Mouse (Mus musculus) left cerebral cortex, postnatal 10 days (tissue): Measurements from ENCODE around the gene Sgk1. TPM values are rescaled to one million over a fixed set of nuclear protein-coding genes. Genes with fewer than 3 reads are reported as not detected.
A peak's percentile ranks its signal among the peaks of the same experiment; 100 is the strongest.

Experiments
- DNase-seq, 2 experiments: peaks; one replicate each; pipeline ENCODE4 v3.0.0; 2021 to 2022; ENCODE audit warnings: low spot score in 2 of 2, mixed read lengths in 1 of 2; ENCODE audit errors: extremely low spot score in 1 of 2
- intact Hi-C: fragments of 180-260 bp; cut with DNase I; formaldehyde crosslinking; loops from one replicate; pipeline ENCODE4 v1.15.1; 2025
- total RNA-seq, 2 experiments: library from RNA; stranded (reverse); gene quantifications; 2 replicates each; pipeline ENCODE4 v1.2.3; 2021

The Sgk1 gene
- total RNA-seq, 2 experiments from 2014 or later = 70.4 to 86.9 TPM

DNA sequence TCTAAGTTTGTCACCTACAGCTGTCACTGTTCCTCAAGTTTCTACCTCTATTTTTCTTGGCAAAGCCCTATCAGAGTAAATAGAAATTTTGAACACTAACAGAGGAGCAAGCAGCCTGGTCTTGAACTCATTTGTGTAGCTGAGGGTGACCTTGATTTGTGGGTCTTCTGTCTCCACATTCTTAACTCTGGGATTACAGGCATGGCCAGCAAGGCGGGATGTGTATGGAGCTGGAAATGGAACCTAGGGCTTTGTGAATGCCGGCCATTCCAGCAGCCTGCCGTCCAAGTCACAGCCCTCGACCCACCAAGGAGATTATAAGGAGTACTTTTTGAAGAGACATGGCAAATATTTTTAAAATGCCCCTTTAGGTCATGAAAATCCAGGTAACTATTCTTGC is 56.2 kb downstream of the Sgk1 start:
- intact Hi-C loops = no loop called here
- DNase-seq = no peak

DNA sequence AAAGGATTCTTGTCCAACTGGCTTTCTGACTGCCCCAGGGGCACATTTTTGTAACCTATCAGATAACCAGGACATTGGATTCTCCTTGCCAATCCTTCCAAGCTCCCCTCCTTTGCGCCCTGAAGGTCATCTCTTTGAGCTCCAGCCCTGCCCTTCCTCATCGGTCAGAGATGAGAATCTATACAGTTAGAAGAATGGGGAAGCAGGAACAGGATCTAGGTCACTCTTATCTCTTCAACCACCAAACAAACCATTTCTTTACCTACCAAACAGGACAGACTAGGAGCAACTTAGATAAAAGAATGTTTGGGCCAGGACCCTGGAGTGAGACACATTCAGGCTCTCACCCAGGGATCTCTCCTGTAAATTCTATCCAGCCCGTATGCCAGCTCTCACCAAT is 59.3 kb downstream of the Sgk1 start:
- DNase-seq = no peak
- intact Hi-C loops = no loop called here

GRCm38 (mm10) chr10:21943145-21943700 is 61.2 kb downstream of the Sgk1 start:
- DNase-seq = no peak
- intact Hi-C loops = no loop called here

GRCm38 (mm10) chr10:21945195-21945594 is 63.2 kb downstream of the Sgk1 start:
- intact Hi-C loops = no loop called here
- DNase-seq = no peak

GRCm38 (mm10) chr10:21946751-21947351 is 64.9 kb downstream of the Sgk1 start:
- intact Hi-C loops = no loop called here
- DNase-seq = no peak

GRCm38 (mm10) chr10:21952520-21952919 is 70.5 kb downstream of the Sgk1 start:
- no peak for DNase-seq
- intact Hi-C loops = no loop called here

DNA sequence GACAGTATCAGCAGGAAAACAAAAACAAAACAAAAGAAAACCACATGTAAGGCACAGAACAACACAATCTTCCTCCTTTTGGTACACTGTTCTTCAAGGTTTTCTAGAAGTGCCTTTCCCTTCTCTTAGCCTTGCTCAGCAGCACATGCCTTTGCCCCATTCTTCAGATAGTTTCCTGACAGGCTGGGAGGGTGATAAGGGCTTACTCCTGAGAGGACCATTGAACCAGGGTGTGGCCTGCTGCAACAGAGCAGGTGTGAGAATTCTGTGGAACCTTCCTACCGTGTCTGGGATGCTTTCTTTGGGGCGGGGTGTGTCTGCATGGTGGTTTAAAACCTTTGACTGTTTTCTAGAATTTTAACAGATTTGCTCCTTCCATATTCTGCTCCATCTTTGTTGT is 79.1 kb downstream of the Sgk1 start:
- intact Hi-C loops = no loop called here
- no peak for DNase-seq

GRCm38 (mm10) chr10:21963005-21963404 is 81.0 kb downstream of the Sgk1 start:
- intact Hi-C loops = no loop called here
- no peak for DNase-seq

GRCm38 (mm10) chr10:21973676-21974075 is 91.7 kb downstream of the Sgk1 start:
- DNase-seq = no peak
- intact Hi-C loops = no loop called here

GRCm38 (mm10) chr10:21974801-21975200 is 92.8 kb downstream of the Sgk1 start:
- no peak for DNase-seq
- intact Hi-C loops = no loop called here

DNA sequence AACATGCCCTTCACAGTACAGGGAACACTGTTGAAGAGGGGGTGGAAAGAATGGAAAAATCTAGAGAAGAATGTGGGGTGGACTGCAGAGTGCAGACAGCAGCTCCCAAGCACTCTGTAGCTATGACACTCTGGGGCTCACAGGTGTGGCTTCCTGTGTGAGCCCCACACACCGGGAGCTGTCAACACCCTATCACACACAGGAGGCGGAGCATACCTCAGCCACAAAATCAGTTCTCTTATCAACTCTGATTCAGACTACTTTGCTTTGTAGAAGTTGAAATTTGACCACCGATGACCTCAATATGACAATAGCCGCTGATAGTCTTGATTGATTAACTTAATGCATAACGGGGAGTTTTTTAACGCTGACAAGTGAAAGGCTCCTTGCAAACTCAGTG is 93.4 kb downstream of the Sgk1 start:
- intact Hi-C loops = no loop called here
- no peak for DNase-seq

DNA sequence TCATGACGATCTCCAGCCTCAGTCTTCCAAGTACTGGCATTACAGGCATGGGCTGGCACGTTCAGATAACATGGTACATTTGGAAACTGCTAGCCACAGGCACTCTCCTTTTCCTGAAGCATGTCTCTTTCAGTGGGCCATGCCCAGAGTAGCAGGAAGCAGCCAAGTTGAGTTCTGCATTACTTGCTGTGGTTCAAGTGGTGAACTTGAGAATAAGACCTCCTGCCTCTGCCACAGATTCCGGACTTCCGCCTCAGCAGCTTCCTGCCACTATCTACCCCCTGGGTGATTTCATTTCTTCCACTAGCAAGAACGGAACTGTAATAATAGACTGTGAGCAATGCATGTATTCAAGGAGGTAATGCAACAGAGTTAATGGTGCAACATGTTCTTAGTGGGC is 94.3 kb downstream of the Sgk1 start:
- intact Hi-C loops = no loop called here

DNA sequence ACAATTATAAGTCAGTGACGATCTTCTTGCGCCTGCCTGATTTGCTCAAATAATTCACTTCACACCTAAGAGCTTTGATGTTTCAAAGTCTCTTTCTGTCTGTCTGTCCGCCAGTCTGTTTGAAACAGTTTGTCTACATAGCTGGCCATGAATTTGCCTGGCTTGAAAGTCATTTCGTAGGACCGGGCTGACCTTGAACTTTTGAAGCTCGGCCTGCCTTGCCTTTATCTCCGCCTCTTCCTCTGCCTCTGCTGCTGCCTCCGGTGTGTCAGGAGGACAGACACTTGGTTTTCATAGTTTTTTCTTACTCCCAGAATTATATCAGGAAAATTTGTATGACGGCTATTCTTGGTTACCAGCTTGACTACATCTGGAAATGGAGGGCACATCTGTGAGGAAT is 96.4 kb downstream of the Sgk1 start:
- DNase-seq = no peak
- intact Hi-C loops = no loop called here

More for the DNA sequence above, 94.3 kb downstream of the Sgk1 start:
- no peak for DNase-seq

GRCm38 (mm10) chr10:21979286-21979965 is 97.4 kb downstream of the Sgk1 start:
- no peak for DNase-seq
- intact Hi-C loops = no loop called here

- intact Hi-C loops = no loop called here
- DNase-seq = no peak
Measured at GRCm38 (mm10) chr10:21980780-21981435, 98.9 kb downstream of the Sgk1 start.

- no peak for DNase-seq
- intact Hi-C loops = no loop called here
Measured at GRCm38 (mm10) chr10:21982303-21982702, 100.3 kb downstream of the Sgk1 start.

DNA sequence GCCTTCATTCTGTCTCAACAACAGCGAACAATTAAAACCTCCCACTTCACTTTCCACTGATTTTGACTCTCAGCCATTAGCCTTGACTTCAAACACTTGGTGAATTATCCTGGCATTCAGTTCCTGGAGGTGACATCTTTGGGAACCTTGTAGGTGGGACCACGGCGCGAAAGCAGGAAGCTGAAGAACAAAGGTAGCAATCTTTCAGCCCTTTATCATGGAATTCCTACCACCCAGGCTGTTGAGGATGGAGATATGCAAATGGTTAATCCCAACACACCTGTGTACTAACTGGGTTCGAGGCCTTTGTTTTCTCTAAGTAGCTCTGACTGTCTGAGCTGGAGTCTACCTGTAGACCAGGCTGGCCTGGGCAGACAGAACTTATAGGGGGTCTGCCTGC is 106.5 kb downstream of the Sgk1 start:
- intact Hi-C loops = no loop called here
- DNase-seq = no peak

- DNase-seq = peak; percentile 76 to 90
- intact Hi-C loops = loop anchor here (5.0 kb wide), 3 partner anchors 214 to 389 kb away; no protein-coding TSS in a partner anchor
Measured at GRCm38 (mm10) chr10:21991351-21991840, 109.4 kb downstream of the Sgk1 start.

GRCm38 (mm10) chr10:21991986-21992833 is 110.2 kb downstream of the Sgk1 start:
- DNase-seq = peak in 1 of 2 experiments; percentile 75
- intact Hi-C loops = loop anchor here (5.0 kb wide), 3 partner anchors 215 to 390 kb away; no protein-coding TSS in a partner anchor
